Mouse (Mus musculus) heart, adult 11 months (tissue): ENCODE measurements around the gene Slc17a4.

Source experiments
- DNase-seq: peaks from one replicate; pipeline ENCODE4 v3.0.0; 2022

Slc17a4 gene

GRCm38 (mm10) chr13:23892592-23893268, 22.1 kb downstream of the Slc17a4 start:
- no peak for DNase-seq

- DNase-seq, result no peak
These were observed 25.7 kb downstream of the Slc17a4 start for GRCm38 (mm10) chr13:23889011-23889605.

GRCm38 (mm10) chr13:23887026-23887725, 27.6 kb downstream of the Slc17a4 start:
- no peak for DNase-seq

DNA sequence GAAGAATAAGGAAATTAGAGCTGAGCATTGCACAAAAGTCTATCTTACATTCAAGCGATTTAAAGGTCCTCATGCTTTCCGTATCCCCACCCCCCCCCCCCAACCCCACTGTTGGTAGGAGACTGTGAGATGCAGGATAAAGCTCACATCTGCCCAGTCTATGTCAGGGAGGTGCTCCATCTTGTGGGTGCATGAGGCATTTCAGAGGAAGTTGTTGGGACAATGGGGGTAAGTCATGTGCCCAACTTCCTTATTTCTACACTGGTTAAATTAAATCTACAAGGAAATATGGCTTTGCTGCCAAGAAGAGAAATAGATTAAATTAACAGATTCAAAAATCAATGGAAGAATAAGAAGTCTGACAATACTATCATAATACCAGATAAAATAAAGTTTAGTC, 29.3 kb downstream of the Slc17a4 start:
- no peak for DNase-seq

GRCm38 (mm10) chr13:23879636-23880035, 35.2 kb downstream of the Slc17a4 start:
- no peak for DNase-seq

DNA sequence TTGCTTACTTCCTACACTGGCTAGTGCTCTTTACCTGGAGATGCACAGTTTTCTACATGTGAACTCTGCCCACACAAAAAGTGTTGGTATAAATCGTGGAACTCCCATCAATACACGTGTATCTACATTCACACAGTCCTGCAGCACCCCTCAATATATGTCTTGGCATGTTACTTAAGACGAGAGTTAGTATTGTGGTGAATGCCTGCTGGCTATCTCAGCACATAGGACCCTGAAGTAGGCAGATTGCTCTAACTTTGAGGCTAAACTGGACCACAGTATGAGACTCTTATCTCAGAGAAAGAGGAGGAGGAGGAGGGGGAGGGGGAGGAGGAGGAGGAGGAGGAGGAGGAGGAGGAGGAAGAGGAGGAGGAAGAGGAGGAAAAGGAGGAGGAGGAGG, 35.7 kb downstream of the Slc17a4 start:
- DNase-seq, result no peak

- no peak for DNase-seq
These were observed 41.7 kb downstream of the Slc17a4 start for GRCm38 (mm10) chr13:23873141-23873540.

- no peak for DNase-seq
These were observed 44.8 kb downstream of the Slc17a4 start for GRCm38 (mm10) chr13:23869996-23870395.

DNA sequence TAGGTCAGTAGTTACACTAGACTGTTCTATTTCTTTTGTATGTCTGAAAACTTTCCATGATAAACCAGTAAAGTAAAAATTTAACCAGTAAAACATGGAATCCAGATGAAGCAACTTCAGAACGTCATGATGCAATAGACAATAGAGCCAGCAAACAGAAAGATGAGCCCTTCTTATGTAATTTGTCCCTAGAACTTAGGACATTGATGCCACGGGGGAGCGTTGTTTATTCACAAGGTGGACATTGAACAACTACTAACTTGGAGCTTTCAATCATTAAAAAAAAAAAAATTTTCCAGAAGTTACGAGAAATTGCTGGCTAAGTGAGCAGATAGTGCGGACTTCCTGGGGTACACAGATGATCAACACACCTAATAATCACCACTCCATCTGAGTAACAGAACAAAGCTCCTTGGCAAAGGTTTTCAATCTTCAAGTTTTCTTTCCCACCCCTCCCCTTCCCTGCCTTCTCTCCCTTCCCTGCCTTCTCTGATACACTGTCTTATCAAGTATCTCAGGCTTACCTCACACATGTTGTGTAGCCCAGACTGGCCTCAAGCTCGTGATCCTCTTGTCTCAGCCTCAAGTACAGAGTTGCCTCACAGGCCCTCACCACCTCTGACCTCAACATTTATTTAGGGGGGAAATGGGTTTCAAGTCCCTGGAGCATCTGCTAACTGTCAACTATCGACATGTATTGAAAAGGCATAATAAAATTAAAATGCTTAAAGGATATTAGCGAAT, 45.8 kb downstream of the Slc17a4 start:
- DNase-seq, result no peak

- no peak for DNase-seq
These were observed 47.4 kb downstream of the Slc17a4 start, which contains the start of gene Slc17a1 for GRCm38 (mm10) chr13:23867405-23867804. Slc17a1 (plus strand) TSS chr13:23867750.

DNA sequence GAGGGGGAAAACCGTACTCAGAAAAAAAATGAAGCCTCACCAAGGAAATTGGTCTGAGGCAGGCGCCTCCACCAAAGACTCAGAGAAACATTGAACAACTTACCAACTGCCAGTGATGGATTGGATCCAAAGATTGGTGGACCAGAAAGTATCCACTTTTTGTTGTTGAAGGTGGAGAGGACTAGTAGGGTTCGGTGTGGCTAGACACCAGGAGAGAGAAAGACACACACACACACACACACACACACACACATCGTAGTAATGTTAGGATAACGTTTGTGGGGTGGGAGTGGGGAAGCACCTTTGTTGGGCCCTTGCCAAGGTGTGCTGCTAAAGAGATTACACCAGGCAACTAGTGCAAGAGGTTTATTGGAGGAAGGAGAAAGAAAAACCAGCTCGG, 47.8 kb downstream of the Slc17a4 start:
- DNase-seq, result no peak

DNA sequence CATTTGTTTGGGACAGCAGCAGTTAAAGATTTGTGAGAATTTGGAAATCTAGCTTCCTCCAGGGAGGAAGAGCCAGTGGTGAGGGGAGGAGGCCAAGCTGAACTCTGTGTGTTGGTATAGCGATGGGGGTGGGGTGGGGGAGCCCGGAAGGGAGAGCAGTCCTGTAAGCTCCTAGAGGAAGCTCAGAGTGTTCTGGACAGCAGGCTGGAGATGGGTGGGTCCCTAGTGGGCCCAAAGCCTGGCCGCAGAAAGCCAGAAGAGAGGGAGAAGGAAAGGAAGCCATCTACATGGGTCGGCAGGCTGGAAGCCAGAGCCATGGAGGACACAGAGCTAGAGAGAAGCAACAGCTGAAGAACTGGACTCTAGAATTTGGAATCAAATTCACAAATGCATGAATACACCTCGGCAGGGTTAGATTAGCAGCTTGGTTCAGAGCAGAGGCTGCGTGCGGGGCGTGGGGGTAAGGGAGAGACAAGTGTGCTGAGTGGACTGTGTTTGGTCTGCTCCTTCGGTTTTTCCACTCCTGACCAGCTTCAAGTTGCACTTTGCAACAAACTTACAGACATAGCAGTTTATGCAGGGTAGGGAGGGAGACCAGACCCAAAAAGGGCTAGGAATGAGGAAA, 48.6 kb downstream of the Slc17a4 start:
- DNase-seq, result peak; percentile 90

DNA sequence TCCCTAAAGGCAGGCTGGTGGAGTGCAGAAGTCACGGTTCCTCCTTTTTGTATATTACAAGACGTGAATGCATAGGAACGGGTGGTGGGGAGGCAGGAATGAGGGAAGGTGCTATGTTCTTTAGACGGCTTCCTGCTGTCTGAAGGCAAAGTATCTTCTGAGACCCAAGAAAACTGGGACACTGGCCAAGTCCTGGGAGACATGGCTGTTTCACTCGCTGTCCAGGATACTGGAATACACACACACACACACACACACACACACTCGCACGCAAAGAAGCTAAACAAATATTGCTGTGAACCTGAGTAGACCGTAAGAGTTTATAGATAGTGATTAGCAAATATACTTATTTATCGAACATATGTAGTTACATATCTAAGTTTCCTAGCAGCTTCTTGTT, 50.1 kb downstream of the Slc17a4 start:
- no peak for DNase-seq

DNA sequence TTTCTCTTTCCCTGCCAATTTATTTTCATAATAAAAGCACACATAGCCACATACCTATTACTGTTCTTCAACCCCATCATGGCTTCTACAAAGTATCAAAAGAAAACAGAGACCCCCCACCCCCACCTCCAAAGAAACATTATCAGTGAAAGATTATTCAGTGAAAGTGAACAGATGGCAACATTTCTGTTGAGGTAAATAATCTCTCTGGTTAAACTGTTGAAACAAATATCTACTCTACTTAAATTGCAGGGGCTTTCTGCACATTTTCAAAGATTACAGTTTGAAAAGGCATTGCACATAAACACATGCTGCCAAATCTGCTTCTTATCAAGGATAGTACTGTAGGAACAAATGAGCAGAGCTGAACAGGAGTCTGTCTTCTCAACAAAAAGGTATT, 53.0 kb downstream of the Slc17a4 start:
- DNase-seq, result no peak

- DNase-seq, result no peak
These were observed 58.4 kb downstream of the Slc17a4 start for GRCm38 (mm10) chr13:23856401-23856800.

DNA sequence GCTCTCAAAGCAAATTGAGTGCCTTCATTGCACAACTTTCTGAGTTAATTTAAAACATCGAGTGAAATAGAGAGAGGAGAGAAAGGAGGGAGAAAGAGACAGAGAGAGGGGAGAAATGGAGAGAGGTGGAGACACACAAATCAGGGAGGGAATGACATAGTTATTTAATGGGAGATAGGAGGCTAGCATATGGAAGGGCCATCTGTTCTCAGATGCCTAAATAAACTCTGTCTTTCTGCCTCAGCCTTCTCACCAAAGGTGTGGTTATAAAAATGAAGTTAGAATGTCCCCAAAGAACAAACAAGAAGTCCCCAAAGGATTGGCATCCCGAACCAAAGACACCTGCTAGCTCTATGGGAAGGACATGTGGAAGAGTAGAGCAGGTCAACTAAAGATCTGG, 65.5 kb downstream of the Slc17a4 start:
- DNase-seq, result no peak
